Mouse (Mus musculus): ENCODE measurements around the gene Gpr108.

The Gpr108 gene

DNA sequence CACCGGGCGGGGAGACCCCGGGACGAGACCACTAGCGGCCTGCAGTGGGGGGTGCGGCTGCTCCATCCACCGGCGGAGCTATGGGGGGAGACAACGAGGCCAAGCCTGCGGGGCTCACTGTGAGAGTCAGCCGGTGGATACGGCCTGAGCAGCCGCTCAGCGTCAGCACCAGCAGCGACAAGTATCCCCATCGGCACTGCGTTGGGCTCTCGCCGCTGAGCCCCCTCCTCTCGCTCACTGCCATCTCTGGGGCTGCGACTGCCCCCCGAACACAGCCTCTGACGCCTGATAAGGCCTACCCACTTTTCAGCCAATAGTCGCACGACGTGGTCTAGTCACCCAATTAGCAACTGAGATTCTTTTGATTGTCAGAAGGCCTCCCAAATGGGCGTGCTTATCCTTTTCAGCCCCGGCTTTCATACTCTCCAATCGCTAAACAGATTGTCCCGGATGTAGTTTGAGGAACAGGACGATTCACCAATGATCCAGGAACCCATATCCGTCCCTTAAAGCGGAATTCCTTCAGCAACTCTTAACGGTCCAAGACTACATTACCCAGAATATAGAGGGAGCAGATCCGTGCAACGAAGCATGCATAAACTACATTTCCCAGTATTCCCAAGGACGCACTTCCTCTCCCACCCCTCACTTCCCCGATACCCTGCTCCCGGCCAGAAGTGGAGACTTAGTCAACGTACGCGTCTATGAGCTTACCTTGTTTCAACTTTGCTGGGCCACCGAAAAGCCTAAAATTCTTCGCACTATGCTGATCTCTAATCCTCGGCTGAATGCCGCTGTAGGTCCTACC lies 649 bp downstream of the Gpr108 start:
- intact Hi-C loops (cut with DNase I): loop anchor here (1.0 to 2.0 kb wide), 2 partner anchors 29 to 88 kb away; no protein-coding TSS in a partner anchor

DNA sequence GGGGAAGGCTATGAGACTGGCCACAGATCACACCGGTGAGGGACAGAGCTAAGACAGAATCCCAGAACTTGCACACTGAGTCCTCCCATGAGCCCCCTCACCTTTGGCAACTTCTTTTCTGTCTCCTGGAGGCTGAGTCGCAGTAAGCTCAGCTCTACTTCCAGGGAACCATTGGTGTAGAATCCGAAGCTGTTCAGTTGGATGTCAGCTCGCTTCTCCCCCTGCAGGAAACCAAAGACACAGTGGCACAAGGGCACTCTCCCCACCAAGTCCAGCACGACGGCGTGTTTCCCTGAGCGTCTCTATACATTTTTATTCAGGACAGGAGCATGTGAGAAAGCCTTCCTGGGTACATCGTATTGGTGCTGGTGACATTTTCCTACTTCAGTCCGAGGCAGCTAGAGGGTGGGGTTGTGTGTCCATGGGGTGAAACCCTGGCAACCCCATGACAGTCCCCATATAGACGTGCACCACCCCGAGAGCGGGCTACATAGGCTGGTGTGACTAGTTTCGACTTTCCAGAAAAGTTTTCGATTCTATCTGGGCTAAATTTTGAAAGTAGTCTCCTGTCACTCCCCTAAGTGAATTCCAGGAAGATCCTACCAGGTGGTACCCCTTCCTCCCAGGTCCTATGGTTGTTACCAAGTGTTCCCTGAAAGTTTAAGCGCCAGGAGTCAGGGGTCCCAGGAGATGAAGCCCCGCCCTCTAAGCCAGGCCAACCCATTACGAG lies 1.4 kb downstream of the Gpr108 start:
- intact Hi-C loops (cut with DNase I): no loop called here

DNA sequence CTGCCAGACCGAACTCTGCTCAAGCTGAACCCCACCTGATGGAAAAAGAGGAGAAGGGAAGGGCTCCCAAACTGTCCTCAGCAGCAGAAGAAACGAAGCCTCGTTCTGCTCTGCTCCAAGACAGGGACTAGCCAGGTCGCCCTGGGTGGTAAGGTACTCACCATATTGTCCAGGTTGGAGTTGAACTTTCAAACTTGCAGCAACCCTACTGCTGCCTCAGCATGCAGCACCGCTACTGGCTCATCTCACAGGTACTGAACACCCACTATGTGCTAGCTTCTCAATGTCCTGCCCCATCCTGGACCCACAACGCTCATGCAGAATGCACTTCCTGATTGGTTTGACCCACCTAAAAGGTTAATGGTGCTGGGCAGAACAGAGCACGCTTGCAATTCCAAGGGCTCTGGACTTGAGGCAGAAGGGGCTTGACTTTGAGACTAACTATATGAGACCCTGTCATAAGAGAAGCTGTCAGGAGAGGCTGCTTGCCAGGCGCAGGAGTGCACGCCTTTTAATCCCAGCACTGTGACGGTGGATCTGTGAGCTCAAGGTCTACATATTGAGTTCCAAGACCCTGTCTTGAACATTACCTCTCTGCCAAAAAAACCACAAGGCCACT lies 2.8 kb downstream of the Gpr108 start:
- intact Hi-C loops (cut with DNase I): no loop called here

DNA sequence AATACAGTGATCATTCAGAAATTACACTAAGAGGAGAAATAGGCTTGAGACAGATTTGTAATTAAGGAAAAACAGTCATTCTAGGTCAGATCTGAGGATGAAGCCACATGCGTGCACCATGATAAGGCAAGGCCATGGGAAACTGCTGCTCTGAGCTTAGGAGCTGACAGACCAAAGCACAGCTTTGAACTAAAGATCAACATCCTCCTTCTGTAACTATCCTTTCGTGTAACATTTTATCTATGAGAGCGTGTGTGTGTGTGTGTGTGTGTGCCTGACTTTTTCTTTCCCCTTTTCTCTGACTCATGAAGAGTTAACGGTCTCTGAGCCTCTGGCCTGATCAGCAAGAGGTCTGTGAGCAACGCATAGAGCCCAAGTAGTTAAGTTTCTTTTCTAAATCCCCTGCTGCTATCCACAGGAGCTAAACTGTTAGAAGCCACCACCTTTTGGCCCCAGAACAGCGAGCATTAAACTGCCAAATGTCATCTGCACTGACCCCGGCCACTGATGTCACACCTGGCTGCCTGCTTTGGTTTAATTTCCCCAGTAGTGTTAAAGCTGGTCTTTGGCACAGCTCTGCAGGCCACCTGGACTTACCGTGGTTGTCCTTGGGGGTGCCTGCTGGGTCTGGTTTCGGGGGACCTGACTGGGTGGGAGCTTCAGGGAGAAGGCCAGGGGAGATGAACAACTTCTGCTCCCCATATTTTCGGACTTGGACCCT lies 4.4 kb downstream of the Gpr108 start:
- intact Hi-C loops (cut with DNase I): no loop called here

DNA sequence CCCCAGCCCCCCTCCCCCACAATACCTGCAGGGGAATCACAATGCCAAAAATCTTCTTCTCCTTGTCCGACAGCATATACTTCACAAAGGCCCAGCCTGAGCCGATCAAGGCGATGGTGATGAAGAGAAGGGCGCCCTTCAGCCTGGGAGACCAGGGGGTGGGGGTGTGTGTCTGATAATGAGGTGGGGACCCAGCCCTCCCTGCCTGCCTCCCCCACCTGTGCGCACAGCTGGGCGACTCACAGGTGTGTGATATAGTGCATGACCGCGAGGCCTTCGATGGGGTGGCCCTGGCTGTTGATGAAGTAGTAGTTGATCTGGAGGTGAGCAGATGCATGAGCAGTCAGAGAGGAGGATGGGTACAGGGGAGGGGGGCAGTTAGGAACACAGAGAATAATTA lies 11.1 kb downstream of the Gpr108 start:
- intact Hi-C loops (cut with DNase I): no loop called here

DNA sequence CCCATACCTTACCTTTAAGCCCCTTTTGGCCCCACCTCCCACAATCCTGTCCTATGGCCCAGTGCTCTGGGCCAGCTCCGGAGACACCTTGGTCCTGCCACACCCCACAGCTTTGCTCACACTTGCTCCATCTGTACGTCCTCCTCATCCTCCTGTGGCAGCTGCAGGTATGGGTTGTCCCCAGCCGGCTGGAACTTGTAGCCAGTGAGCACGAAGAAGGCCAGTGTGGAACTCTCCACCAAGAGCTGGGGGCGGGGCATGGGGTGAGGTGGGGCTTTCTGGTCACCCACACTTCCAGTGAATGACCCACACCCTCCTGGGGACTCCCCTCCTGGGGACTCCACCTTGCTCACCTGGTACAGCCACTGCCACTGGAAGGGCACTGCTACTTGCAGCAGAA lies 12.4 kb downstream of the Gpr108 start:
- intact Hi-C loops (cut with DNase I): no loop called here

DNA sequence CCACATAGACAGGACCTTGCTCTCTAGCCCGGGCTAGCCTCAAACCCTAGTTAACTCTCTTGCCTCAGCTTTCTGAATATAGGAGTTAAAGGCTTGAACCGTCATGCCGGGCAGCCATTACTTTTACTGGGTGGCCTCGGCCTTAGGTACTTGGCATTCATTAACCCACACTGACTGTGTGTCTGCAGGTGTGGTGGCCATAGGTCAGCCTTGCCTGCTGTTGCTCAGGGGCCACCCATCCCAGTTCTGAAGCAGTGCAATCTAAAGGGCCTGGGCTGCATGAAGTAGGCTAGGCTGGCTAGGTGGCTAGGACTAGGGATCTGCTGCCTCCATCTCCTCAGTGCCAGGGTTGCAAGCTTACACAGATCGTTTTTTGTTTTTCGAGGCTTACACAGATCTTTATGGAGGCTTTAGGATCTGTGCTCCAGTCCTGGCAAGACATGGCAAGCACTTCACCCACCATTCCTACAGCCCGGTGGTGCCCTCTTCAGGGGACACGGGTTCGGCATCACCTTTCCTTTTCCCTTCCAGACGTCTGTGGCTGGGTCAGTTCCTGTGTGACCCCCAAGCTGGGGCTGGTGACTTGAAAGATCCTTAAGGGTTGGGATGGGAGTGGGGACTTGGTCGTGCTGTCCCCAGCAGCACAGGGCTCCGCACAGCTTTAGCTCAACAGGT lies 13.9 kb downstream of the Gpr108 start:
- intact Hi-C loops (cut with DNase I): no loop called here

DNA sequence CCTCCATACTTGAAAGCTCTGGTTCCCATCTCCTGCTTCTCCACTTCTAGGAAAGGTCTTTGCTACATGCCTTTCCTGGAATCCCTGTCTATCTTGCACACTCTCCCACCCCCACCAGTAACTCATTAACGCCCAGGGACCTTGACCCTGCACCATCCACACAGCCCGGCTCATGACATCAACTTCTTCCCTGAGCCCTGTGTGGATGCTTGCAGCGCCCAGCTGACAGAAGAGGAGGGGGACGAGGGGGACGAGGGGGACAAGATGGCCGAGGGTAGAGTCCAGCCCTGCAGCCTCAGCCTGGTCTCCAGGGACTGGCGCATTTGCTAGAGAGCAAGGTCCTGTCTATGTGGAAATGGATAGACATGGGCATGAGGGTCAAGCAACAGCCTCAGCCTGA lies 15.2 kb downstream of the Gpr108 start:
- intact Hi-C loops (cut with DNase I): no loop called here

DNA sequence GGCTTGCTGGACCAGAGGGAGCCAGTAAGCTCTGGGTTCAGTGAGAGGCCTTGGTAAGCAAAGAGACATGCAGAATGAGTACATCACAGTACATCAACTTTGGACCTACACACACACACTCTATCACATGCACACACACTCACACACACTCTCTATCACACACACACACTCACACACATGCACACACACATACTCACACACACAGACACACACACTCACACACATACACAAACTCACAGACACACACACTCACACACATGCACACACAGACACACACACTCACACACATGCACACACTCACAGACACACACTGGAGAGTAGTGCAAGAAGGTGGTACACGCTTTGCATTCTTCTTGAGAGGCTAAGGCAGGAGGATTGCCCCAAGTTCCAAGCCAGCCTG lies 16.0 kb downstream of the Gpr108 start:
- intact Hi-C loops (cut with DNase I): no loop called here

DNA sequence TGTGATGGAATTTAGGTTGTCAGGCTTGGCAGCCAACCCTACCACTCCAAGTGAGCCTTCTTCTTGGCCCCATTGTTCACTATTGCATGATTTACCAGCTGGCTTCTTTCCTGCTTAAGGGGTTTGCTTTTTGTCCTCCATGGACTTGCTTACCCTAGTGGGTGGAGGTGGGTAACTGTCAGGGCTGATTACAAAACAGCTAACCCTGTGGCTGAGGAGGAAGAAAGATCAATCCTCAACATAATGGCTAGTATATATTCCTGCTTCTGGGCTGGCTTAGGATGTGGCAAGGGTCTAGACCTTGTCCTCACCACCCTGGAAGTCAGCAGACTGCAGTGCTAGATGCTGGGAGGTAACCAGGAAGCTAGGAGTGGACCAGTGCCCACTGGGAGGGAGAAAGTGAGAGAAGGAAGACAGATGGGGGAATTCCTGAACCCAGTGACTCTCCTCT lies 16.9 kb downstream of the Gpr108 start:
- intact Hi-C loops (cut with DNase I): no loop called here

DNA sequence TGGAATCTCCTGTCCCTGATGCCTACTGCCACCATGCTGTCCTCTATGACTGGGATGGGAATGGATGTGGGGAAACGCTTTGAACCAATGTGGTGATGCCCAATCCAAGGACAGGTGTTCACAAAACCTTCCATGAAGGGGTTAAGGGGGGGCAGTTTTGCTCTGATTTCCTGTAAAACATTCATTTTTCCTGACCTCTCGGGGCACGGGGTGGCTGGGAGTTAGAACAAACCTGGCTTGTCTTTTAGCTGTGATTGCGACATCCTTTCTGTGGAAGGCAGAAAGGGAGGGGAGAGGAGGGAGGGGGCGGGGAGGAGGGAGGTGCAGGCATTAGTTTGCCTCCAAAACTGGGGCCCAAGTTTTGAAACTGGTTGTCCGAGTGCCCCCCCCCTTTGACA lies 17.5 kb downstream of the Gpr108 start:
- intact Hi-C loops (cut with DNase I): no loop called here

DNA sequence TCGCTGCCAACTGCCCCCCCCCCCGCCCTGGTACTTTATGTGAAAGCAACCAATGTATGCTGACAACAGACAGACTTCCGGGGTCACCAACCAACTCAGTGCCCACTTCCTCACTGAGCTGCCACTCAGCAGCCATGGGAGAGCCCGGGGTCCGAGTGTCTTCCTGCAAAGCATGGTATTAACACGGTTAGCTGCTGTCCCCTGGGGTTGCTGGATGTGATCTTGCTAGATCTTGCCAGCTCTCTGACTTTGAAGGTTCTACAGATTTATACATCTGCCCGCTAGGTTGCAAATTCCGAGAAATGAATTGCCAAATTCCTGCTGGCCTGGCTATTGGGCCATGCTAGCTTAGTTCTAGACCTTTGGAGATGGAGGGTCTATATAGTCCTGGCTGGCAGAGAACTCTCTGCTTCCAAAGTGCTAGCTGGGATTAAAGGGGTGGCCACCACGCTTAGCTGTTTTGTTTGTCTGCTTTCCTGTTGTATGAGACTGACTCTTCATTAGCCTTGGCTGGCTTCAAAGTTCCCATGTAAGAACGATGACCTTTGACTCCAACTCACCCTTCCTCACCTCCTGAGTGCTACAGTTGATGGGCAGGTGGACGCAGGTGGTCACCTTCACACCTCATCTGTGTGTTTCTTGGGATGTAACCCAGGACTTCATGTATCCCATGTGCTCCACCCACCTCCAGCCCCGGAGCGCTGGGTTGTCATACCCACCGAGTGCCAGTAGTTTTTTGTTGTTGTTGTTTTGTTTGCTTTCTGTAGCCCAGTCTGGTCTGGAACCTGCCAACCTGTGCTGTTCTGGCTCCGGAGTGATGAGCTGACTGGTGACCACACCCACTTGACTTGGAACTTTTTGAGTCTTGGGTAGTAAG lies 18.2 kb downstream of the Gpr108 start:
- intact Hi-C loops (cut with DNase I): no loop called here

DNA sequence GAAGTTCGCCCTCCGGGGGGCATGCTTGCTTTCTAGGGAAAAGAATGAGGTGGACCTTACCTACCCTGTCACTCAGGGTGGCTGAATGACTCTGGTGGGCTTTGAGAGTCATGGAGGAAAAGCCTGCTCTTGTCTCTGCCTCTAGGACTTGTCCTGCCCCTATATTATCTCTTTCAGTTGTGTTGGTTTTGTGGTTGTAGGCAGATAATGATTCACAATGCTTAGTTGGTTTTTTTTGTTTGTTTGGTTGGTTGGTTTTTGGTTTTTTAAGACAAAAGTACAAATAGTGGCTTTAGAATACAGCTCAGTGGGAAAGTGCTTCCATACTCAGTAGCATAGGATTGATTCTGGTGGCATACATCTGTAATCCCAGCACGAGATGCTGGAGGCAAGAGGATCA lies 19.4 kb downstream of the Gpr108 start:
- intact Hi-C loops (cut with DNase I): no loop called here

DNA sequence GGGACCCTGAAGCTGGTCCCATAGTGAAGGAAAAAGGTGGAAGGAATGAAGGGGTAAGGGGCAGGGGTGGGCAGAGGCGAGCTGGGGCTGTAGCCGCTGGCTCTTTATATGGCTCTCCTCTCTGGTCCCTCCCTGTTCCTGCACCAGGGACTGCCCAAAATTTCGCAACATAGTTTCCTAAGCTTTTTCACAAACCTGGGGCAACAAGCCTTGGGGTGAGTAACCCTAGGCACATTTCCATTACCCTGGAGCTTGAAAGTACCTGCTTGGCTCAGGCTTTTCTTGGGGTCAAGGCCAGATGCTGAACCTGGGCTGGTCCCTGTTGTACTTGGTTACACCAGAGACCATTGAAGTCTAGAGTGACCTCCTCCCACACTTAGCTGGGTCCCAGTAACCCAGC lies 20.2 kb downstream of the Gpr108 start, which contains the start of gene C3:
Gene C3 (minus strand): TSS at position 123 of the 400 bp plus-strand sequence.
- intact Hi-C loops (cut with DNase I): no loop called here

DNA sequence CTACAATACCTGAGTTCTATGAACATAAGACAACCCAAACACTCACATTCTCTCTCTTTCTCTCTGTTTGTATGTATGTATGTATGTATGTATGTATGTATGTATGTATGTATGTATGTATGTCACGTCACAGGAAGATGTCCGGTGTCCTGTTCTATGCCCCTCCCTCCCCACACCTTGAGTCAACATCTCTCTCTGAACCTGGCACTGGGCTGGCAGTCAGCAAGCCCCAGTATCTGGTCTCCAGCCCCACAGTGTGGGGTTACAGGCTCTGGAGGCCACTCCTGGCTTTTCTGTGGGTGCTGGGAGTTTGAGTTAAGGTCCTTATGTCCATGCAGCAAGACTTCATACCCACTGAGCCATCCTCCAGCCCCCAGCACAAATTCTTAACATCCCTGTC lies 20.8 kb downstream of the Gpr108 start:
- intact Hi-C loops (cut with DNase I): no loop called here

DNA sequence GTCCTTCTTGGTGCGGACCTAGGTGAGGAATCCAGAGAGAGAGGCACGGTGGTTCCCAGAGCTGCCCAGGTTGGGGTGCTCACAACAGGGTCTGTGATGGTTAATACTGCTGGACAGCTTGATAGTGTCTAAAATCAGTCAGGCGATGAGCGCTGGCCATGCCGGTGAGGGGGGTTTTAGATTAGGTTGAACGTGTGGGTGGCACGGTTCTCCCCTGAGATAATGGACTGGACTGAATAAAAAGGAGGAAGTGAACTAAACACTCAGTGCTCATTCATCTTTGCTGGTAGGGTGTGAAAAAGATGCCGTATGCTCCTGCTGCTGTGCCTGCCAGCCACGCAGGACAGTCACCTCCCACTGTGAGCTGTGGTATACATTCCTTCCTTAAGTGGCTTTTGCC lies 24.9 kb downstream of the Gpr108 start:
- intact Hi-C loops (cut with DNase I): no loop called here

DNA sequence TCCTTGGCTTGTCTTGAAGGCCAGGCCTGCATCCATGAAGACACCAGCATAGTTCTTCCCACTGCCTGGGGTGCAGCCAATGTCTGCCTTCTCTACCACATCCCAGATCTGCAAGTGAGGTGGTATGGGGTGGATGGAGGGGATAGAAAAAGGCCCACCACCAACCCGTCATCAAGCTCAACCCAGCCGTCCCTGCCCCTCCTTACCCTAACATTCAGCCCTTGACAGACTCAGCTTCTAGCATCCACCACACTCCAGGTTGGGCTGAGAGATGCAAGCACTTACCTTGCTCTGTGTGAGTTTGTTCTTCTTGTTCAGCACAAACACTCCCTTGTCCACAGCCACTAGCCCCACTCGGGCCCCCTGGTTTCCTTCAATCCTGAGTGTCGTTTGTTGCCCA lies 26.3 kb downstream of the Gpr108 start:
- intact Hi-C loops (cut with DNase I): loop anchor here (2.0 kb wide), 2 partner anchors 55 to 113 kb away; no protein-coding TSS in a partner anchor

DNA sequence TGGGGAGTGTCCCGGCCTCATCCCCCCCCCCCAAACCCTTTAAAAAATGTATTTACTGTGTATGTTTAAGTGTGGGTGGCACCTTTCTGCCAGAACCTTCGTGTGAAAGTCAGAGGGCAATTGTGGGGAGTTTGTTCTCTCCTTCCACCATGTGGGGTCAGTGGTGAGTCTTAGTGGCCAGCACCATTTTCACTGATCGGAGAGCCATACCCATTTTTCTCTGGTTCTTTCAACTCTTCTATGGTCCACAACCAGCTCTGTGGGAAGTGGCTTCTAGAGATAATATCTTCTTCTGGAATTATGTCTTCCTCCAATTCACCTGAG lies 28.4 kb downstream of the Gpr108 start:
- intact Hi-C loops (cut with DNase I): loop anchor here (2.0 kb wide), 2 partner anchors 57 to 115 kb away; no protein-coding TSS in a partner anchor

DNA sequence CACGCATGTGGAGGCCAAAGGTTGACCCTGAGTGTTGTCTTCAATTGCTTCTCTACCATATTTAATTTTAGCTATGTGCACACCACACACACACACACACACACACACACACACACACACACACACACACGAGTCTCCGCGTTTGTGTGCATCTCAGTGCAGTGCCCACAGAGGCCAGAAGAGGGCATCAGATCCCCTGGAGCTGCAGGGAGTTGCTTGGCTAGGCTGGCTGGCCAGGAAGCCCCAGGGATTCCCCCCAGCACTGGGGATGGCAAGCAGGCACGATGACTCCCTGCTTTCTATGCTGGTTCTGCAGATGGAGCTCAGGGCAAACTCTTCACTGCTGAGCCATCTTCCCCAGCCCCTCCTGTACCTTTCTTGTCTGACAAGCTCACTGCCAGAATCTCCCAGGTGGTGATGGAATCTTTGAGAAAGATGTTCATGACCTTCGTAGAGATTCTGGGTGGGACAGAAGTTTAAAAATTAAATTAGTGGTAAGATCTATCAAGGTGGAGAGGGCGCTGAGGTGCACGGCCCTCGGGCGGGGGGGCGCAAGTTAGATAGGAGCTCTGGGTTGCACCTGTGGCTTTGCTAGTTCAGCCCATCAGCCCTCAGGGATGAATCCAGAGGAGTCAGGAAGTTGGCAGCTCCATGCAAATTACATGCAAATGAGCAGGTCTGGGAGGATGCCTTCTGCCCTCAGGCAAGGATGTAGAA lies 28.9 kb downstream of the Gpr108 start:
- intact Hi-C loops (cut with DNase I): no loop called here

All from adrenal gland (tissue).